8 mouse cellular contexts compared by ENCODE assay signal in genomic region chr17:34585877-34586771, GRCm38 (mm10). TPM values are rescaled to one million over a fixed set of nuclear protein-coding genes. Genes with fewer than 3 reads are reported as not detected.
DNase-seq lines count a peak whose midpoint lies in the region; ATAC-seq lines count a peak whose summit lies in the region.

No protein-coding gene starts in this region.

- no peak for DNase-seq in kidney, postnatal 36 days
- no peak for DNase-seq in thymus, postnatal 14 days
- no peak for DNase-seq in B cell, adult 2 months
- no peak for DNase-seq in urinary bladder, adult 18-20 months (ENCODE audit: low spot score in 2 of 2)

- H3K4me3 ChIP-seq in kidney, embryonic 16.5 days (ENCODE audit: low read length) = peak overlapping the region; percentile 68
- peak overlapping the region; percentile 87 for H3K4me3 ChIP-seq in brown adipose tissue, adult 24 weeks (ENCODE audit: insufficient read depth, low read depth, low read length)
- H3K4me3 ChIP-seq in forebrain, embryonic 15.5 days = peak overlapping the region; percentile 87
- peak overlapping the region; percentile 93 for H3K4me3 ChIP-seq in liver, embryonic 16.5 days (ENCODE audit: low read depth, low read length)

- peak overlapping the region; percentile 84 for H3K9ac ChIP-seq in kidney, embryonic 16.5 days (replicated peaks; ENCODE audit: low read length)
- H3K9ac ChIP-seq in forebrain, embryonic 15.5 days (replicated peaks) = peak overlapping the region; percentile 92
- peak overlapping the region; percentile 82; the same call in 1 of the 2 replicates for H3K9ac ChIP-seq in liver, embryonic 16.5 days (ENCODE audit: low read depth, low read length)

- no peaks in the 10 kb centered on the region for H3K9me3 ChIP-seq in kidney, embryonic 16.5 days (ENCODE audit: low read length)
- no peaks in the 10 kb centered on the region for H3K9me3 ChIP-seq in forebrain, embryonic 15.5 days
- H3K9me3 ChIP-seq in liver, embryonic 16.5 days (replicated peaks; ENCODE audit: control insufficient read depth, low read length) = no peaks in the 10 kb centered on the region

- no peaks in the 10 kb centered on the region for H3K36me3 ChIP-seq in kidney, embryonic 16.5 days (ENCODE audit: insufficient read depth, low read length)
- H3K36me3 ChIP-seq in forebrain, embryonic 15.5 days = no peaks in the 10 kb centered on the region
- H3K36me3 ChIP-seq in liver, embryonic 16.5 days (ENCODE audit: control insufficient read depth, insufficient read depth) = no peaks in the 10 kb centered on the region

- 28% methylated on average over 32 of the region's 32 CpGs for WGBS in kidney, embryonic 16.5 days
- WGBS in forebrain, embryonic 15.5 days = 14% methylated on average over 32 of the region's 32 CpGs
- 47% methylated on average over 32 of the region's 32 CpGs for WGBS in liver, embryonic 16.5 days (ENCODE audit: insufficient replicate concordance)

- H3K27ac ChIP-seq in kidney, embryonic 16.5 days (ENCODE audit: low read length) = peak overlapping the region; percentile 98
- peak overlapping the region; percentile 59 for H3K27ac ChIP-seq in brown adipose tissue, adult 24 weeks (replicated peaks; ENCODE audit: low read depth, low read length)
- H3K27ac ChIP-seq in forebrain, embryonic 15.5 days (replicated peaks) = peak overlapping the region; percentile 100
- H3K27ac ChIP-seq in liver, embryonic 16.5 days (ENCODE audit: low read length) = no peak overlapping the region

- H3K4me2 ChIP-seq in kidney, embryonic 16.5 days (replicated peaks; ENCODE audit: low read depth, low read length) = peak overlapping the region; percentile 95
- peak overlapping the region; percentile 96 for H3K4me2 ChIP-seq in forebrain, embryonic 15.5 days (replicated peaks)
- peak overlapping the region; percentile 100 for H3K4me2 ChIP-seq in liver, embryonic 16.5 days (ENCODE audit: low read depth, low read length)

- ATAC-seq in kidney, embryonic 16.5 days (ENCODE audit: low FRiP score, low TSS enrichment) = 0 out of 2 replicates have a peak, but pooled peaks have one; percentile 0
- ATAC-seq in forebrain, embryonic 15.5 days (replicated peaks) = peak; percentile 2; the same call in 1 of the 2 replicates
- no peak for ATAC-seq in liver, embryonic 16.5 days (ENCODE audit: low read depth)

- H3K27me3 ChIP-seq in kidney, embryonic 16.5 days (ENCODE audit: insufficient read depth, low read length) = no peaks in the 10 kb centered on the region
- H3K27me3 ChIP-seq in forebrain, embryonic 15.5 days = no peaks in the 10 kb centered on the region
- no peaks in the 10 kb centered on the region for H3K27me3 ChIP-seq in liver, embryonic 16.5 days (ENCODE audit: control insufficient read depth, insufficient read depth, low read depth, low read length)

- peaks cover 42% of the 10 kb centered on the region for H3K4me1 ChIP-seq in kidney, embryonic 16.5 days (ENCODE audit: insufficient read depth, low read length)
- peaks cover 16% of the 10 kb centered on the region for H3K4me1 ChIP-seq in brown adipose tissue, adult 24 weeks (ENCODE audit: control insufficient read depth, insufficient read depth, insufficient read length, low read length)
- peaks cover 29% of the 10 kb centered on the region for H3K4me1 ChIP-seq in forebrain, embryonic 15.5 days
- H3K4me1 ChIP-seq in liver, embryonic 16.5 days (ENCODE audit: control insufficient read depth, low read depth, low read length) = peaks cover 42% of the 10 kb centered on the region

RNA-seq across cellular contexts. Expression of gene Gpsm3, which starts 3.5 kb away (rescaled TPM):
- polyA plus RNA-seq in kidney, embryonic 16.5 days (2015; fragmentation: Nextera tagmentation; extraction: Ambion mirVana) = 21.5 and 25.6 TPM in 2 replicates
- polyA plus RNA-seq in brown adipose tissue, adult 24 weeks (2012; ENCODE audit: insufficient read depth, insufficient read length, missing spikeins) = 3.3 and 7.5 TPM in 2 replicates
- 2.7 and 3.2 TPM in 2 replicates for polyA plus RNA-seq in forebrain, embryonic 15.5 days (2015; fragmentation: Nextera tagmentation; extraction: Ambion mirVana)
- 14.4 and 15.3 TPM in 2 replicates for polyA plus RNA-seq in liver, embryonic 16.5 days (2015; fragmentation: Nextera tagmentation; extraction: Ambion mirVana)

RNA-seq across cellular contexts. Expression of gene Pbx2, which starts 4.9 kb away (rescaled TPM):
- polyA plus RNA-seq in kidney, embryonic 16.5 days (2015; fragmentation: Nextera tagmentation; extraction: Ambion mirVana) = 13.1 and 15.6 TPM in 2 replicates
- polyA plus RNA-seq in brown adipose tissue, adult 24 weeks (2012; ENCODE audit: insufficient read depth, insufficient read length, missing spikeins) = 19.9 and 35.5 TPM in 2 replicates
- polyA plus RNA-seq in forebrain, embryonic 15.5 days (2015; fragmentation: Nextera tagmentation; extraction: Ambion mirVana) = 6.8 and 7.5 TPM in 2 replicates
- polyA plus RNA-seq in liver, embryonic 16.5 days (2015; fragmentation: Nextera tagmentation; extraction: Ambion mirVana) = 2.5 and 3.2 TPM in 2 replicates

RNA-seq across cellular contexts. Expression of gene Ager, which starts 11.5 kb away (rescaled TPM):
- polyA plus RNA-seq in kidney, embryonic 16.5 days (2015; fragmentation: Nextera tagmentation; extraction: Ambion mirVana) = 8.8 and 16.8 TPM in 2 replicates
- polyA plus RNA-seq in brown adipose tissue, adult 24 weeks (2012; ENCODE audit: insufficient read depth, insufficient read length, missing spikeins) = not detected in 2 replicates
- polyA plus RNA-seq in forebrain, embryonic 15.5 days (2015; fragmentation: Nextera tagmentation; extraction: Ambion mirVana) = 1.8 TPM in 2 replicates
- polyA plus RNA-seq in liver, embryonic 16.5 days (2015; fragmentation: Nextera tagmentation; extraction: Ambion mirVana) = 0.57 and 0.77 TPM in 2 replicates

RNA-seq across cellular contexts. Expression of gene Rnf5, which starts 17.4 kb away (rescaled TPM):
- polyA plus RNA-seq in kidney, embryonic 16.5 days (2015; fragmentation: Nextera tagmentation; extraction: Ambion mirVana) = 185 and 190 TPM in 2 replicates
- polyA plus RNA-seq in brown adipose tissue, adult 24 weeks (2012; ENCODE audit: insufficient read depth, insufficient read length, missing spikeins) = 104 and 110 TPM in 2 replicates
- polyA plus RNA-seq in forebrain, embryonic 15.5 days (2015; fragmentation: Nextera tagmentation; extraction: Ambion mirVana) = 313 and 321 TPM in 2 replicates
- 90.3 and 92.4 TPM in 2 replicates for polyA plus RNA-seq in liver, embryonic 16.5 days (2015; fragmentation: Nextera tagmentation; extraction: Ambion mirVana)

RNA-seq across cellular contexts. Expression of gene Agpat1, which starts 17.9 kb away (rescaled TPM):
- 81.8 and 83.1 TPM in 2 replicates for polyA plus RNA-seq in kidney, embryonic 16.5 days (2015; fragmentation: Nextera tagmentation; extraction: Ambion mirVana)
- polyA plus RNA-seq in brown adipose tissue, adult 24 weeks (2012; ENCODE audit: insufficient read depth, insufficient read length, missing spikeins) = 89.0 and 120 TPM in 2 replicates
- polyA plus RNA-seq in forebrain, embryonic 15.5 days (2015; fragmentation: Nextera tagmentation; extraction: Ambion mirVana) = 89.2 and 91.1 TPM in 2 replicates
- 18.4 and 21.3 TPM in 2 replicates for polyA plus RNA-seq in liver, embryonic 16.5 days (2015; fragmentation: Nextera tagmentation; extraction: Ambion mirVana)
